Mouse (Mus musculus) heart, postnatal 10 days (tissue): Measurements from ENCODE around the gene Zfp346. TPM values are rescaled to one million over a fixed set of nuclear protein-coding genes. Genes with fewer than 3 reads are reported as not detected.

Experiments used
- DNase-seq, 2 experiments: peaks; one replicate each; pipeline ENCODE4 v3.0.0; 2021
- intact Hi-C: fragments of 180-260 bp; cut with DNase I; formaldehyde crosslinking; loops from one replicate; pipeline ENCODE4 v1.15.1; 2025
- total RNA-seq, 2 experiments: library from RNA; stranded (reverse); gene quantifications; 2 replicates each; pipeline ENCODE4 v1.2.3; 2021

Gene Zfp346
- total RNA-seq, 2 experiments from 2014 or later, result 16.5 to 19.8 TPM

GRCm38 (mm10) chr13:55183382-55183781 is 78.3 kb downstream of the Zfp346 start:
- intact Hi-C loops, result no loop called here

More at GRCm38 (mm10) chr13:55183382-55183781, 78.3 kb downstream of the Zfp346 start:
- DNase-seq, result no peak

Other genes starting within 250 kb of the Zfp346 start
- gene Unc5a, start 155.9 kb upstream of the Zfp346 start, total RNA-seq, result 1 to 10 TPM; 1.0 to 1.6 TPM
- under 1 TPM; 0.87 to 0.89 TPM for gene Hk3, start 83.9 kb upstream of the Zfp346 start, total RNA-seq
- gene Uimc1, start 5.0 kb upstream of the Zfp346 start, total RNA-seq, result 10 to 100 TPM; 22.4 to 22.6 TPM
- not detected for gene Gm17617, start 28.2 kb downstream of the Zfp346 start, total RNA-seq
- gene Fgfr4, start 47.3 kb downstream of the Zfp346 start, total RNA-seq, result under 1 TPM; 0.30 to 0.53 TPM
- gene Nsd1, start 104.5 kb downstream of the Zfp346 start, total RNA-seq, result 10 to 100 TPM; 88.2 to 97.9 TPM
- gene Prelid1, start 215.2 kb downstream of the Zfp346 start, total RNA-seq, result 100 to 1,000 TPM; 125 to 126 TPM
- 10 to 100 TPM; 40.0 to 40.2 TPM for gene Rab24, start 216.6 kb downstream of the Zfp346 start, total RNA-seq
- gene Mxd3, start 224.5 kb downstream of the Zfp346 start, total RNA-seq, result 1 to 10 TPM; 7.0 to 7.3 TPM